Mouse (Mus musculus) mouse trophoblast stem cell (cell line): ENCODE measurements at regions not wholly inside any gene's neighbourhood (a gene's known extent, or its start where the extent isn't known, plus 50 kb on each side); places are given as distances from the start of the nearest gene placed in this dataset.

Experiments
- in situ Hi-C, 2 experiments: fragments of 300-500 bp; cut with MseI, MboI; formaldehyde crosslinking; loops; 2 replicates in 1 of 2; 3 replicates in 1 of 2; pipeline ENCODE4 v1.15.1; 2025

GRCm38 (mm10) chr3:35688111-35688510 lies 65.8 kb upstream of the Atp11b start:
- in situ Hi-C loops, result loop anchor here in 1 of 2 experiments (25.0 kb wide), 1 partner anchor 174 kb away; no protein-coding TSS in a partner anchor

GRCm38 (mm10) chr3:35688781-35689180 lies 65.1 kb upstream of the Atp11b start:
- in situ Hi-C loops, result loop anchor here in 1 of 2 experiments (25.0 kb wide), 1 partner anchor 174 kb away; no protein-coding TSS in a partner anchor

DNA sequence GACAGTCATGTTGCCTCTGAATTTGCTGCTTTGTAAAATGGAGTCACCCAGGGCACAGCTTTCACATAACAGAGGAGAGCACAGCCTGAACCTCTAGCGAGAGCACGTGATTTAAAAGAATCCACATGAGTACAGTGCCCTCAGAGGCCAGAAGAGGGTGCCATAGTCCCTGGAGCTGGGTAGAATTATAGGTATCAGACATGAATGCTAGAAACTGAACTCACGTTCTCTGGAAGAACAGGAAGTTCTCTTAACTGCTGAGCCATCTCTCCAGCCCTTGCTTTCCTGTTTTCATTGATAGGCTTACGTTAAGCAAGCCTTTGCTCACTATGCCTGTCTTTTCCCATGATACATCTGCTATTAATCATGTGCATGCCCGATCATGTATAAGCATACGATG lies 60.9 kb upstream of the Atp11b start:
- in situ Hi-C loops, result loop anchor here in 1 of 2 experiments (25.0 kb wide), 1 partner anchor 169 kb away; no protein-coding TSS in a partner anchor

DNA sequence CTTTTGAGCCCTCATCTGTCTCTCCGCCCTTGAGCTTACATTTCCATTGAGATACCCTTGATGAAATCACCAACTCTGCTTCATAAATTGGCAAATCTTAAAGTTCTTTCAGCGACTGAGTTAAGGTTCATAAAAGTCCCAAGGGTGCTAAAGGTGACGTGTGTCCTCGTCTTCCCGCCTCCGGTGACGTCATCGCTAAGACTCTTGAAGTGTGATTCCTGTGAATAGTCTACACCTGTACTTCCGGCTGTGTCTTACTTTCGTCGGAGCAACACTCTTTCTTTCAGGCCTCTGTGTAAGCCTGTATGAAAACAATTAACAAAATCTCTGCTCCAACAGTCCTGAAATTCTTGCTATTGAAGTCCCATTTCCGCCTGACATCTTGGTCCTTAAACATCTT lies 60.4 kb upstream of the Atp11b start:
- in situ Hi-C loops, result loop anchor here in 1 of 2 experiments (25.0 kb wide), 1 partner anchor 169 kb away; no protein-coding TSS in a partner anchor

DNA sequence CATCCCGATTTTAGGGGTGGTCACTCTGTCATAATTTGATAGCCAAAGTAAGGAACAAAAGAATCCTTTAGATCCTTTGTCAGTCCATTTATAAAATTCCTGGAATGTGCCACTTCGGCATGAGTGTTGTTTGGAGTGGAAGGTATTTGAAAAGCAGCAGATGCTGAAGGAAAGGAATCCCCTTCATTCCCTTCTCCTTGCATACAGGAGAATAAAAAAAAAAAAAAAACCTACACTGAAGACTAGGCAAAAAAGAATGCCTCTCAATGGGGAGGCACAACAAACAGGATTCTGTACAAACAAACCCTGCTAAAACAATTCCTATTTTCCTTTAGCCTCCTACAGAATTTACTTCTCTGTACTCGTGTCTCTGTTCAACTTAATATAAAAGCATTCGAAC lies 59.7 kb upstream of the Atp11b start:
- in situ Hi-C loops, result loop anchor here in 1 of 2 experiments (25.0 kb wide), 1 partner anchor 168 kb away; no protein-coding TSS in a partner anchor

DNA sequence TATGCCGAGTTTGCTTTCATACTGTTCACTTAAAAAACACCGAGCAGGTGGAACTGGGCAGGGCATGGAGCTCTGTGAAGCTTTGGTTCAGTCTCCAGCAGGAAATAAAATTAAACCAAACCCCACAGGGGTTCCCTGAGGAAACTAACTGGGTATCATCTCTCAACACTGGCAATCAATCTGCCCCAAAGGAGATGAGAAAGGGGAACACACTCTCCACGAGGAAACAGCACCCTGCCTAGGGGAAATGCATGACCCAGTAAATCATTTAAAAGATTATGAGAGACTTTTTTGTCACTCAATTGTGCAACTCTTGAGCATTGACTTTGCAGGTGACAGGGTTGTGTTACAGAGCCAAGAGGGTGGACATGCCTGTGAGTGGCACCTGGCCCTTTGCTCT lies 58.0 kb upstream of the Atp11b start:
- in situ Hi-C loops, result loop anchor here in 1 of 2 experiments (25.0 kb wide), 1 partner anchor 166 kb away; no protein-coding TSS in a partner anchor

DNA sequence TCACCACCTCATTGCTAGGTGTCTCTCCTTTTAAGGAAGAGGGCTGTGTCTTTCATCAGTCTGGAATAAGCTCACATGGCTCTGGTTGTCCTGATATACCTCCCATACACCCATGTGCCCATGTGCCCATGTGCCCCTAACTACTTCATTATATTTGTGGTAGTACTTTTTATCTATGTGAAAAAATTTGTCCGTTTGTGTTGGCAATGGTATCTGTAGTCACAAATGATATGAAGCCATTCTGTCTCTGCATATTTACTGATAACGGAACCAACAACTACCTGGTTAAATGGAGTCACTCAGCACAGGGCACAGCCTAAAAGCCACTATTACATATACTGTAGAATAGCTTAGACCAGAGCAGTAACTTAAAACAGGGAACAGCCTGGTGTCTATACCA lies 54.6 kb upstream of the Atp11b start:
- in situ Hi-C loops, result loop anchor here in 1 of 2 experiments (25.0 kb wide), 1 partner anchor 163 kb away; no protein-coding TSS in a partner anchor

DNA sequence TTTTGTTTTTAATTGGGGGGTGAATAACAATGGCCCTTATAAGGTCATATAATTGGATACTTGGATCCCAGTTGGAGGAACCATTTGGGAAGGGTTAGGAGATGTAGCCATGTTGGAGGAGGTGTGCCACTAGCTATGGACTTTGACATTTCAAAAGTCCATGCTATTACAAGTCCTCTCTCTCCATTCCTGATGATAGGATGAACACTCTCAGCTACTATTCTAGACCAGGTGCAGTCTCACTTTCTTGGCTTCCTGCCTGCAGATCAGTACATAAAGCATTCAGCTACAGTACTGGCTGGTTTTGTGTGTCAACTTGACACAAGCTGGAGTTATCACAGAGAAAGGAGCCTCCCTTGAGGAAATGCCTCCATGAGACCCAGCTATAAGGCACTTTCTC lies 53.9 kb upstream of the Atp11b start:
- in situ Hi-C loops, result loop anchor here in 1 of 2 experiments (25.0 kb wide), 1 partner anchor 162 kb away; no protein-coding TSS in a partner anchor

GRCm38 (mm10) chr3:35703528-35704327 lies 50.2 kb upstream of the Atp11b start:
- in situ Hi-C loops, result no loop called here
